Mouse (Mus musculus) forebrain, embryonic 14.5 days (tissue): ENCODE measurements around the gene Rnf212b. TPM values are rescaled to one million over a fixed set of nuclear protein-coding genes. Genes with fewer than 3 reads are reported as not detected.

Experiments used
- ATAC-seq: fragments of 200-750 bp; cut with Nextera tagmentation; 2 replicates; pipeline ENCODE4 v1.8.0; 2017; ENCODE audit warnings: mild to moderate bottlenecking, moderate library complexity
- DNase-seq: peaks from one replicate; pipeline ENCODE4 v3.0.0-alpha.2; 2015; ENCODE audit warnings: low spot score
- H3K27ac ChIP-seq: fragments of 300-500 bp; sonication (generic); 2 replicates; pipeline ENCODE4 v1.5.1; 2014; ENCODE audit warnings: low read depth, mild to moderate bottlenecking, control low read depth, low read length, moderate library complexity
- H3K27me3 ChIP-seq: fragments of 300-500 bp; sonication (generic); replicated peaks from 2 replicates; pipeline ENCODE4 v1.6.1; 2014; ENCODE audit warnings: low read length, control low read depth, mixed read lengths; ENCODE audit not compliant: control insufficient read depth, insufficient read depth
- H3K36me3 ChIP-seq: fragments of 300-500 bp; sonication (generic); 2 replicates; pipeline ENCODE4 v1.6.1; 2014; ENCODE audit warnings: low read length, control low read depth; ENCODE audit not compliant: control insufficient read depth, insufficient read depth
- H3K4me1 ChIP-seq: fragments of 300-500 bp; sonication (generic); 2 replicates; pipeline ENCODE4 v1.6.1; 2014; ENCODE audit warnings: antibody characterized with exemption, low read length, control low read depth; ENCODE audit not compliant: control insufficient read depth, insufficient read depth
- H3K4me2 ChIP-seq: fragments of 300-500 bp; sonication (generic); 2 replicates; pipeline ENCODE4 v1.6.1; 2014; ENCODE audit warnings: mild to moderate bottlenecking, control low read depth, low read length
- H3K4me3 ChIP-seq: fragments of 300-500 bp; sonication (generic); 2 replicates; pipeline ENCODE4 v1.5.1; 2014; ENCODE audit warnings: low read depth, low read length, control low read depth
- H3K9ac ChIP-seq: fragments of 300-500 bp; sonication (generic); 2 replicates; pipeline ENCODE4 v1.6.1; 2014; ENCODE audit warnings: mild to moderate bottlenecking, low read length, control low read depth, moderate library complexity
- H3K9me3 ChIP-seq: fragments of 300-500 bp; sonication (generic); replicated peaks from 2 replicates; pipeline ENCODE4 v1.6.1; 2016; ENCODE audit warnings: low read length, control low read depth, mixed read lengths; ENCODE audit not compliant: control insufficient read depth
- WGBS: fragments of 180-500 bp; shearing (Covaris S2); extraction: QIAGEN DNeasy Blood & Tissue Kit; methylation state at CpG from one replicate; pipeline ENCODE4 v1.1.7; 2014; 5-methylcytosine and 5-hydroxymethylcytosine counted together
- polyA plus RNA-seq: library from polyadenylated mRNA; unstranded; fragments of >200 nt; fragmentation: Nextera tagmentation; extraction: Ambion mirVana; gene quantifications from 2 replicates; pipeline ENCODE4 v1.2.1, GENCODE M21; 2014

Gene Rnf212b
- polyA plus RNA-seq, 1 experiment from 2014 or later: not detected

GRCm38 (mm10) chr14:54893651-54894181 lies 79.8 kb downstream of the Rnf212b start:
- ATAC-seq (peak; percentile 98), DNase-seq (peak; percentile 100)
- peak overlapping the region; percentile 87 for H3K4me2 ChIP-seq
- H3K27ac ChIP-seq: peak overlapping the region; percentile 95
- H3K27me3 ChIP-seq: no peaks in the 10 kb centered on the region
- WGBS: under 1% methylated on average over 38 of the region's 38 CpGs
- no peaks in the 10 kb centered on the region for H3K9me3 ChIP-seq
- H3K9ac ChIP-seq: peak overlapping the region; percentile 100
- peak overlapping the region; percentile 93 for H3K4me3 ChIP-seq
- peaks cover 13% of the 10 kb centered on the region for H3K4me1 ChIP-seq
- H3K36me3 ChIP-seq: peaks cover 32% of the 10 kb centered on the region

DNA sequence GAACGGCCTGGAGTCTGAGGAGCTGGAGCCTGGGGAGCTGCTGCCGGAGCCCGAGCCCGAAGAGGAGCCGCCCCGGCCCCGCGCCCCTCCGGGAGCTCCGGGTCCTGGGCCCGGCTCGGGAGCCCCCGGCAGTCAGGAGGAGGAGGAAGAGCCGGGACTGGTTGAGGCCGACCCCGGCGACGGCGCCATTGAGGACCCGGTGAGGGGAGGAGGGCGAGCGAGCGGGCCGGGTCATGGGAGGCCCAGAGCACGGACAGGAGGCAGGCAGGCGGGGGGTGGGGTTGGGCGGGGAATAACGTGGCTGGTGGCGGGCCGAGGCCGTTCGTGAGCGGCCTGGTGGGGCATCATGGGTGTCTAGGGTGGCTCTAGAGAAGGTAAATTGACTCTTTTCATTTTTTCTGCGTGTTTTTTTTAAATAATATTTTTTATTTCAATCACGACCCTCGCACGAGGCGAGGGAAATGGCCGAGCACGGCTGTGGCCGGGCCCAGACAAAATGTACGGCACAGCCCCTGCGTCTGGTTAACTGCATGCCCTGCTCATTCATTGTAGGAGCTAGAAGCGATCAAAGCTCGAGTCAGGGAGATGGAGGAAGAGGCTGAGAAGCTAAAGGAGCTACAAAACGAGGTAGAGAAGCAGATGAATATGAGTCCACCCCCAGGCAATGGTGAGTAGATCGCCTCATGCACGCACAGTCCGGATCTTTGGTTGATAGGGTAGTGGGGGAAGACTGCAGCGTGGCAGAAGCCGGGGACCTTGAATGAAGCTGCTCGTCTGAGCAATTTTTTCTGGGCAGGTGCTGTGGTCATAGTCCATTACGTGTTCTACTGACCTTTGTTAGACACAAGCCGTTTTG lies 80.6 kb downstream of the Rnf212b start:
- DNase-seq: peak; percentile 46
- Histone ChIP-seq H3K36me3 (peaks cover 38% of the 10 kb centered on the region), H3K27ac (peak overlapping the region; percentile 95), H3K4me2 (peak overlapping the region; percentile 87), H3K9ac (peak overlapping the region; percentile 100), H3K4me1 (peaks cover 13% of the 10 kb centered on the region), H3K9me3 (no peaks in the 10 kb centered on the region), H3K27me3 (no peaks in the 10 kb centered on the region), H3K4me3 (peak overlapping the region; percentile 93)
- WGBS: under 1% methylated on average over 49 of the region's 54 CpGs
- ATAC-seq: peak; percentile 55

- WGBS: 66% methylated on average over 2 of the region's 2 CpGs
- Histone ChIP-seq H3K4me2 (no peak overlapping the region), H3K27me3 (no peaks in the 10 kb centered on the region), H3K4me3 (no peak overlapping the region), H3K9me3 (no peaks in the 10 kb centered on the region), H3K27ac (no peak overlapping the region), H3K4me1 (peaks cover 13% of the 10 kb centered on the region), H3K9ac (no peak overlapping the region), H3K36me3 (peaks cover 38% of the 10 kb centered on the region)
- DNase-seq (no peak), ATAC-seq (no peak)
Measured at GRCm38 (mm10) chr14:54897445-54897844, 83.5 kb downstream of the Rnf212b start.

- Histone ChIP-seq H3K4me3 (no peak overlapping the region), H3K9me3 (no peaks in the 10 kb centered on the region), H3K4me1 (peaks cover 7% of the 10 kb centered on the region), H3K4me2 (no peak overlapping the region), H3K27me3 (no peaks in the 10 kb centered on the region), H3K27ac (no peak overlapping the region), H3K36me3 (peaks cover 42% of the 10 kb centered on the region), H3K9ac (no peak overlapping the region)
- ATAC-seq (peak; percentile 69), DNase-seq (peak; percentile 94)
- WGBS: under 1% methylated on average over 3 of the region's 3 CpGs
Measured at GRCm38 (mm10) chr14:54900383-54900782, 86.4 kb downstream of the Rnf212b start.

DNA sequence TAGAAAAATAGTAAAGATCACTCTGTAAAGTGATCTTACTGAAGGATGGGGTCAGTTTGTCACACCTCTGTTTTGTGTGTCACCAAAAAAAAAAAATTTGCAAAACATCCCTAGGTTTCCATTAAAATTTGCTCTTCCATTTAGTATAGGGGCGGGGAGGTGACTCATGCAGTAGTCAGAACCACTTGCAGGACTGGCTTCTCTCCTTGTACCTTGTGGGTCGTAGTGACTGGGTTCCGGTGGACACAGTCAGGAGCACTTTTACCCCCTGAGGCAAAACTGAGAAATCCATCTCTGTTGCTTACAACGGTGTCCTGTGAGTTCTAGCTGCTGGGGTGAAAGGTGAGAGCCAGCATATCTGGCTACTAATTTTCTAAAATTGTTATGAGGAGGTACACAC lies 89.7 kb downstream of the Rnf212b start:
- H3K4me2 ChIP-seq: no peak overlapping the region
- H3K27ac ChIP-seq: no peak overlapping the region
- H3K4me3 ChIP-seq: no peak overlapping the region
- H3K27me3 ChIP-seq: no peaks in the 10 kb centered on the region
- peaks cover 40% of the 10 kb centered on the region for H3K36me3 ChIP-seq
- no peaks in the 10 kb centered on the region for H3K4me1 ChIP-seq
- H3K9me3 ChIP-seq: no peaks in the 10 kb centered on the region
- DNase-seq: no peak
- H3K9ac ChIP-seq: no peak overlapping the region
- 89% methylated on average over 4 of the region's 4 CpGs for WGBS
- ATAC-seq: no peak

Other genes with a start within 250 kb of the Rnf212b start
- 3.4 and 4.0 TPM in 2 replicates for gene Ajuba, start 236.6 kb upstream of the Rnf212b start, polyA plus RNA-seq
- 6.3 and 8.7 TPM in 2 replicates for gene 4931414P19Rik, start 208.1 kb upstream of the Rnf212b start, polyA plus RNA-seq
- 506 and 542 TPM in 2 replicates for gene Psmb5, start 196.1 kb upstream of the Rnf212b start, polyA plus RNA-seq
- not detected in 2 replicates for gene Psmb11, start 192.7 kb upstream of the Rnf212b start, polyA plus RNA-seq
- gene Gm17606, start 173.2 kb upstream of the Rnf212b start, polyA plus RNA-seq: not detected in 2 replicates
- gene Cdh24, start 172.8 kb upstream of the Rnf212b start, polyA plus RNA-seq: 4.8 and 5.7 TPM in 2 replicates
- 89.3 and 91.5 TPM in 2 replicates for gene 1700123O20Rik, start 127.9 kb upstream of the Rnf212b start, polyA plus RNA-seq
- gene Acin1, start 127.2 kb upstream of the Rnf212b start, polyA plus RNA-seq: 121 and 140 TPM in 2 replicates
- gene Gm29776, start 115.3 kb upstream of the Rnf212b start, polyA plus RNA-seq: 0.14 and 0.15 TPM in 2 replicates
- gene Cebpe, start 102.0 kb upstream of the Rnf212b start, polyA plus RNA-seq: not detected in 2 replicates
- gene Slc7a8, start 32.2 kb upstream of the Rnf212b start, polyA plus RNA-seq: 6.9 and 9.8 TPM in 2 replicates
- gene Homez, start 56.8 kb downstream of the Rnf212b start, polyA plus RNA-seq: 9.3 and 11.7 TPM in 2 replicates
- gene Ppp1r3e, start 63.4 kb downstream of the Rnf212b start, polyA plus RNA-seq: 2.5 TPM in 2 replicates
- 4.0 and 4.4 TPM in 2 replicates for gene Bcl2l2, start 69.2 kb downstream of the Rnf212b start, polyA plus RNA-seq
- not detected in 2 replicates for gene Gm20521, start 69.3 kb downstream of the Rnf212b start, polyA plus RNA-seq
- gene Pabpn1, start 78.4 kb downstream of the Rnf212b start, polyA plus RNA-seq: 133 and 140 TPM in 2 replicates
- 76.1 and 82.9 TPM in 2 replicates for gene Slc22a17, start 99.0 kb downstream of the Rnf212b start, polyA plus RNA-seq
- 26.9 and 27.7 TPM in 2 replicates for gene Efs, start 112.0 kb downstream of the Rnf212b start, polyA plus RNA-seq
- 0.38 and 0.48 TPM in 2 replicates for gene Il25, start 118.6 kb downstream of the Rnf212b start, polyA plus RNA-seq
- 2.8 and 3.5 TPM in 2 replicates for gene Cmtm5, start 122.1 kb downstream of the Rnf212b start, polyA plus RNA-seq
- gene Myh6, start 152.8 kb downstream of the Rnf212b start, polyA plus RNA-seq: 0.91 and 1.2 TPM in 2 replicates
- gene Gm17428, start 162.8 kb downstream of the Rnf212b start, polyA plus RNA-seq: not detected in 2 replicates
- 5.4 and 6.5 TPM in 2 replicates for gene Myh7, start 180.5 kb downstream of the Rnf212b start, polyA plus RNA-seq
- gene Ngdn, start 201.3 kb downstream of the Rnf212b start, polyA plus RNA-seq: 64.1 and 72.0 TPM in 2 replicates